Mouse (Mus musculus) gastrocnemius, postnatal 10 days (tissue): ENCODE measurements at regions not wholly inside any gene's neighbourhood (a gene's known extent, or its start where the extent isn't known, plus 50 kb on each side); places are given as distances from the start of the nearest gene placed in this dataset.

Source experiments
- DNase-seq: peaks from one replicate; pipeline ENCODE4 v3.0.0; 2021; ENCODE audit warnings: mixed read lengths

DNA sequence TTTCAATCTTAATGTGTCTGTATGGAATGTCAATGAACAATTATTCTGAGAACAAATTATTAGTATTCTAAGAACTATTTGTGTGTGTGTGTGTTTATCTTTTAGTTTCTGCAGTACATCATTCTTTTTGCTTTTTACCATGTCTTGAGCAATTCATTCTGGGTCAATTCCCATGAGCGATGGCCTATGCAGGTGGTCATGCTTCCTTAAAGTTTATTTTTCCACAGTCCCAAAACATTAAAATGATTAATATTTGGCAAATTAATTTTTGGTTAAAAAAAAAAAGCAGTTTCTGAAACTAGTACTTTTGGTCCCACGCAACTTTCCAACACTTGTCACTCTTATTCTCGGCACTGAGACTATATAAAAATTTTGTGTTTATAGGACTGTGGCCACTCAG is 416.8 kb upstream of the Rgmb start:
- DNase-seq = no peak

DNA sequence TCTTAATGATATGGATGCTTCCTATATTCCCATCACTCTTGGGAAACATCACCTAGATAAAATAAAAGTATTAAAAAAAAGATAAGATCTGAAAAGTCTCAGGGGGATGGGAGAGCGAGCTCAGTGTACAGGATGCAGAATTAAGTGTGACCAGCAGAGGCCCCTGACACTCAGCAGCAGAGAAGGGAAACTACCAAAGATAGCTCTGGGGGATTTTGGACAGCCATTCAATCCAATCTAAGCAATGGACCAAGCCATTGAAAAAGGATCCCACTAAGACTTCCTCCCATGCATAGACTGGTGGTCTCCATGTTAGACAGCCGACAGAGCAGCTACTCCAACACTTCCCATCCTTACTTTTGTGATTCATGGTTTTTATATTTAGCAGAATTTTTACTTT is 390.4 kb upstream of the Rgmb start:
- DNase-seq = no peak

DNA sequence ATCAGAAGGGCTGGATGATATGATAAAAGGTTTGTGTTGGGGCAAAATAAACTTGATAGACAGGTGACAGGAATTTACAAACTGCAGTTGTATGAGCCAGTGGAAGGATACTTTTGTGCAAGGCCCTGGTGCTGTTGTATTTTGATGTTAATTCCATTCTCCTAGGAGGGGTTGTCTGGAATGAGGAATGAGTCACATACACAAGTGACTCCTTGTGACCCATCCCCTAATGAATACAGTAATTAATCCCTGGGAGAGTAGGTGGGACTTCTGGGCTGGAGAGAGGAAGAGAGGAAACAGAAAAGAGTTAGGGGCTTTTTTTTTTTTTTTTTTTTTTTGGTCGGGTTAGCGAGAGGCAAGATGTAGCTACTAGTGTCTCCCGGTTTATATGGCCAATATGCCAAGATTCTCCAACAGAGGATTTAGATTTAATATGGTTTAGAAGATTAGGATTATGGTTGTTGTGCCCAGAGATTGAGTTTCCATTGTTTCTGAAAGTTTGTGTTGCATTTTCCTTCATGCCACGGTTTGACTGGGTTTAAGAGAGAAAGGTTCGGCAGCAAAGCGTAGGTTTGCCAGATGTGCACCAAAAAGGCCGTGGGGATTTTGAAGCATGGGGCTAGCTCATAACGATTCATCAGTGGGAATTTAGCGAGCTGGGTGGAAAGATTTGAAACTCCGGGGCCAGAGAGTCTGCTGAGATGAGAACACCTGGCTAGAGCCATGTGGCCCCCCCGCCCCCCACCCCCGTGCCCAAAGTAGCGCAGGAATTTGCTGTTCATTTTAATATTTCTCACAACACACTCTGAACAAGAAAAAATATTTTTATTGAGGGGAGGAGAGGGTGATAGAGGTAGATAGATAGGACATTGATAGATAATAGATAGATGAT is 389.1 kb upstream of the Rgmb start:
- no peak for DNase-seq

DNA sequence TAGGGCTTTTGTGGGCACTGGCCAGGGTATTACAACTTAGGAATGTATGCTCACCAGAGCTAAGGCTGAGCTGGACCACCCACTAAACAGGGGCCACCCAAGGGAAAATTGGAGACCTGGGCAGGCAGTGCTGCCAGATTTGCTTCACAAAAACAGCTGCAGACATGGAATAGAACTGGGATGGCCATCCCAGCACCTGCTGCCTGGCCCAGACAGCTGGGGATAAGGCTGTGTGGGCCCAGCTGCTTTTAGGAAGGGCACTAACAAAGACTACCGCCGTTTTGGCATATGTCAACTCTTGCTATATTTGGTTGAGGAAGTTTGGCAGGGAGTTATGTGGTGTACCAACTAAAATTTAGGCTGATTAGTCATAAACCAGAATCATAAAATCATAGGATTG is 387.8 kb upstream of the Rgmb start:
- peak; percentile 19 for DNase-seq

DNA sequence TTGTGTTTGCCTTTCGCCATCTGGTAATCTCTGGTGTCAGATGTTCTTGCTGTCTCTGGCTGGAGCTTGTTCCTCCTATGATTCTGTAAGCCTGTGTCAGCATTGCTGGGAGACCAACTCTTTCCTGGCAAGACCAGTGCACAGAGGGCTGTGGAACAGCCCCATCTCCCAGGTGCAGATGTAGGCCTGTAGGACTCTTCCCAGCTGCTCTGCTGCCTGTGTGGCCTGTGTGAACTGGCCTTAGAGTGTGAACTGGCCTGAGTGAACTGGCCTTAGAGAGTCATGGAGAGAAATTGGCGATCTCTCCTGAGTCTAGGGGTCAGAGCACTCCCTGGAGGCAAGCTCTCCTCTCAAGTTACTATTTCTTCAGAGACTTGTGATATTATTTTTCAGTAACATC is 386.0 kb upstream of the Rgmb start:
- peak; percentile 6 for DNase-seq

DNA sequence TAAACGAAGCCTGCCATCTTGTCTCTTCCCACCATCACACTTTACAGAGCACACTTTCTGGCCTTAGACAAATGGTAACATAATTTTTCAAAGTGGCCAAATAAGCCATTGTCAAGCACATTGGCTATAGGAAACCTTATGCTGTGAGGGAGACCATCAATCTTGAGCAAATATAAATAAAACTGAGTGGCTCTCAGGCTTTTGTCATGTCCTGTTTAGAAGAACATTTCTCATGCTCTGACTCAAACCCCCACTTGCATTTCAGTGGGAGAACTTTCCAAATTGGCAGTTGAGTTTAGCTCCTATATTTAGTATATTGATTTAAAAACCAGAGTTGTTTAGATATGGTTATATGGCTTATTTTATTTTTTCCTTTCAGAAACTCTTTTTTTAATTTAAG is 362.8 kb upstream of the Rgmb start:
- no peak for DNase-seq

DNA sequence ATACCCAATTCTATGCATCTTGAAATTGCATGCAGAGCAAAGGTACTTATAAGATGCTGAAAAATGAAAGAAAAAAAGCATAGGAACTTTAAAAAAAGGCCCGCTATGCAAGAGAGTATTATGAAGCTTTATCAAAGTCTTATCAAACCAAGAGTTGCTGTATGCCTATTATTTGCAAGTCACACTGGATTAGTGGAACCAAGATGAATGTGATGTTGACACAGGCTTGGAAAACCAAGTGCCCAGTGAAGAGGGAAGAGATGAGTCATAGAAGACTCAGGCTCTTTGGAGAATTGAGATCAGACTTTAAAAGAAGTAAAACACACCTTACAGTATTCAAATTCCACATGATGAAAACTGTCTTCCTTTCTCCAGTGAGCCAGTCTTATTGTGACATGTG is 350.0 kb upstream of the Rgmb start:
- no peak for DNase-seq

DNA sequence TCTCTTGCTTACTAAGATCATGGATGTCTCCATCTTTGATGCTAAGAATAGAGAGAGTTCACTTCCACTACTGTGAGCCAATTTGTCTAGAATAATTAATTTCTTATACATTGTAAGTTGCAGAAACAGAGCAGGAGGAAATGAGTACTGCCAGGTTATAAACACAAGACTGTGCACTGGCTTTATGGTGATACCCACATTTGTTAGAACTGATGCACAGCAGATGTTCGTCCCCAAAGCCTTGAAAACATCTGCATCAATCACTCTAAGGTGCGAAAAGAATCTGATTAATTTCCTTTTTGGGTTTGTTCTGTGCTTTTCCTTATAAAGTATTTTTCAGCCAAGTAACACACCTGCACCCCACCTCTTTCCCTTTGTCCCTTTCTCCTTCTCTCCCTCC is 347.3 kb upstream of the Rgmb start:
- DNase-seq = no peak

DNA sequence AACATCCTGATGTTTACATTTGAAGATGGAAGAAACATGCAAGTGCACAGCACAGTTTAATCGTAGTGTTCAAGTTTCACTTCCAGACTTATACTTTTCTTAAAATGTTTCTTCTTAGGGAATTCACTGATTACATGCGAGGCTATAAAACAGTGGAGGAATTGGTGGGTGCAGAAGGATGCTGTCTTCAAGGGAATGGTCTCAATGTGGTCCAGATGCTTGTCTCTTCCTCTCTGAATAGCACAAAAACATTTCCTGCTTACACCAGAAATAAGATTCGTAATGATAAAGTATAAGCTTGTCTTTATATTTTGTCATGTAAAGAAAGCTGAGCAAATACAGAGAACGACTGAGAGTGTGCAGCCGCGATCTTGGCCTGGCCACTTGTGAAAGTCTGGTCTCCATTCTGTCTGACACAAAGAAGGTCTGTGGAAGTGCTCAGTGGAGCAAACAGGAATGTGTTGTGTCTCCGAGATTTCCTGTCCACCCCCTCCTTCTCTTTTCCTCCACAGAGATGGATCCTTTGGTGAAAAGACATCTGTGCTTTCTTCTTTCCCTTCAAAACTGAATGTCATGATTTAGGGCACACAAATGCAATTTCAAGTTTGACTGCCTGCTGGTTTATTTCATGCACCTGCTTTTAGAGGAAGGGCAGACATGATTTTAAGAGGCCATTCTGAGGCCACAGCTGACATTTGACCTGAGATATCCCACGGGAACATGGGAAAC is 346.1 kb upstream of the Rgmb start:
- no peak for DNase-seq

DNA sequence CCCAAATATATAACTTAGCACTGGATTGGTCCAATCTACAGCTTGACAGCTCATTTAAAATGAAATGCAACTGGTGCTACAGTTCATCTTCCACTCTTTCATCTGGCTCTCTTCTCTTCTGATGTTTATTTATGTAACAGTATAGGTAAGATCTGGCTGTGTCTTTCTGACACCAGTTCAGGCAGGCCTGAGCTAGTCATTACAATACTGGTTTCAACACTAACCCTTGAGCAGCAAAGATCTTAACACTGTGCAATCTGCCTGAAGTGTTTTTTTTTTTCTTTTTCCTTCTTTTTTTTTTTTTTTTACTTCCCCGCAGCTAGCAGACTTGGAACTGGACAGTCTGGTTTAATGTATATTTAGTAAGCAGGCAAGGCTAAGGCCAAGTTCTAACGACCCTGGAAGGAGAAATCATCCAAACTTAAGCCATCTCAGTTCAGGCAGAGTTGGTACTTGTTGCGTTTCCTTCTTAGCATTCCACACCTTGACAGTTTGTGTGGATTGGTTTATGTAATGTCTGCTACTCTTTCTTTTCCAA is 342.8 kb upstream of the Rgmb start:
- no peak for DNase-seq

DNA sequence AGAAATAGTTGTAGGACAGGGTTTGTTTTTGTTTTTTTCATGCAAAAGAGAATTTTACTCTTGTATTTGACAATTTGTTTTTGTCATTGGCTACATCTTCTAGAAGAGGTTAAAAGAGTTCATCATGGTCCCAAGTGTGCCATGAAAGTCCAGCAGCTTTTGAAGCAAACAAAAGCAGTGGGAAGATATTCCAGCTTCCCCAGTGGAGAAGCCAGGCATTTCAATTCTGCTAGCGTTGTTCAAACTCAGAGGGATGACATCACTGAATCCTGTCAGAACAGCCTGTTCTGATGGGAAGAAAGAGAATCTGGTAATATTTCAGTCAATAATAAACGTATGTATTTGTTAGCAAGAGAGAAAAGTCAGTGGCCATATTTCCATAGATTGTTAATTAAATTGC is 335.9 kb upstream of the Rgmb start:
- no peak for DNase-seq

DNA sequence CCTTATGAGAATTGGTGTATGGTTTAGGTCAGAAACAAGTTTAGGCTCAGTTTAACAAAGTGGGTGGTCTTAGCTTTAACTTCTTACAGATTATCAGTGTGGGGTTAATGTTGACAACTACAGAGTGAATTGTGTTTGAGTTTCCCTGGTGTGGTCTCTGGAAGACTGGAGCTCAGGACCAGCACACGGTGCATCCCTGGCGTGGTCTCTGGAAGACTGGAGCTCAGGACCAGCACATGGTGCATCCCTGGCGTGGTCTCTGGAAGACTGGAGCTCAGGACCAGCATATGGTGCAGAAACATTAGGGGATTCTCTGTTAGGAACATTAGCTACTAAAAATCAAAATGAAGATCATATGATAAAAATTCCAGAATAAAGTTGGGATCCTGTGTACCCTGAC is 327.3 kb upstream of the Rgmb start:
- no peak for DNase-seq

DNA sequence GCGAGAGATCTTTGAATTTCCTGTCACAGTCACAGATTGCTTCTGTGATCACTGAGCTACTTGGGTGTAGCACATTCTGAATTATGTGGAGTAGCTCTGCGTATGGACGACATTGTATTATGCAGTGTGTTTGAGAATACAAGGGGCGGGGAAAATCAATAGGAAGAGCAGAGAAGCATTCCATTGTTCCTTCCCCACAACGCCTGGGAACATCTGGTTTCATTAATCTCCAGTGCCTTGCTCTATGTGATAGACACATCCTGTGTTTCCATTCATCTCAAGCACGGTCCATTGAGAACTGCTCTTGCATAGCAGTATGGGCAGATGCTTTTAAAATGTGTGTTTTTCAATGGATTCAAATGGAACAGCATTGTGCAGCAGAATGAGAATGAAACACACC is 326.9 kb upstream of the Rgmb start:
- no peak for DNase-seq

DNA sequence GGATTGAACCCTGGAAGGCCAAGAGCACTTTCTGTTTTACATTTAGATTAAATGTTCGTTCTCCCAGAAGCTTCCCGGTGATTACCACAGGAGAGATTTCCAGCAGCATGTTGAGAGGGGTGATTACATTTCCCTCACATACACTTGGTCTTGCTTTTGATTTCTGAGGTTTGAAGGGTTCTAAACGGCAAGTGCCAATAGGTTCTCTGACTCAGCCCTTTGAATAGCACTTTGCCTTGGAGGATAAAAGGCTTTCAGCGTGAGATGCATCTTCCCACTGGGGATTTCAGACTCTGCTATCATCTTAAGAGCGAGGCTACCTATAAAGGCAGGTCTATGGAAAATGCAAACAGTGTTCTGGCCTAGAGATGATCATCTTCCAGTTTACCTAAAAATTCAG is 326.3 kb upstream of the Rgmb start:
- no peak for DNase-seq

DNA sequence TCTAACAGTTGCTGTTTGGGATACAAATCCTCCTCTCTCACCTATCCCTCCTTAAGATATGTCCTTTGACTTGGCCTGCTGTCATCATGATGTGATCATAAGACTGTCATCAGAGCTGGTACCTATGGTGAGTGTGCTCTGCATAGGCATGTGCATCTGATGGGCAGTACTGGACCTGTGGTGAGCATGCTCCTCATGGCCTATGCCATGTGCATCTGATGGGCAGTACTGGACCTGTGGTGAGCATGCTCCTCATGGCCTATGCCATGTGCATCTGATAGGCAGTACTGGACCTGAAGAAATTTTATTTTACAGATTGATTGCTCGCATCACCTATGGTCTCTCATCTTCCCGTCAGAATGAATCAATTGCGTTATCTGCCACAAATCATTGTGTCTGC is 325.8 kb upstream of the Rgmb start:
- DNase-seq = no peak

DNA sequence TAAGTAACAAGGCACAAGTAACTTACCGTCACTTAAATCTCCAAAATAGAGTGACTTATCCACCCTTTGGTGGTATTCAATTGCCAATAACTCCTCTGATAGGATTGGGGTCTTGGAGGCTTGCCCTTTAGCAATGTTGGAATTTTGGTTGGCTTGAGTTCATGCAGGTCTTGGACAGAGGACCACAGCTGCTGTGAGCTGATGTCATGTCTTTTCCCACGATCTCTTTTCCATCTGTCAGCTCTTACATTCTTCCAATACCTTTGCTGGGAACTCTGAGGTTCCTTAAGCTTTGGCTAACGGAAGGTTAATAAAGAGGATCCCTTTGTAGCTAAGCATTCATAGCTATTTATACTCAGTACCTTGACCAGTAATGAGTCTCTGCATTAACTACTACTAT is 324.7 kb upstream of the Rgmb start:
- DNase-seq = no peak
